Mouse (Mus musculus) cerebellum, adult 2 months (tissue): ENCODE results near the gene Cep131.

Experiments used
- CTCF ChIP-seq: fragments of 200-500 bp; IDR thresholded peaks from 2 replicates; pipeline ENCODE4 v1.5.1; 2011; ENCODE audit warnings: low read depth, mild to moderate bottlenecking, control low read depth, low read length, moderate library complexity, borderline replicate concordance; ENCODE audit not compliant: insufficient read depth
- POLR2A ChIP-seq: fragments of 200-500 bp; IDR thresholded peaks from 2 replicates; pipeline ENCODE4 v1.6.1; 2011; ENCODE audit warnings: low read length, control low read depth, borderline replicate concordance; ENCODE audit not compliant: insufficient read depth

- no peak for TF ChIP-seq CTCF
- no peak for TF ChIP-seq POLR2A
These were observed 23.1 kb upstream of the Cep131 start for GRCm38 (mm10) chr11:120109558-120110210.
